Mouse (Mus musculus) lung, adult 2 months (tissue): Measurements from ENCODE around the gene Creg1.

Experiments used
- CTCF ChIP-seq: fragments of 200-500 bp; IDR thresholded peaks from 2 replicates; pipeline ENCODE4 v1.5.1; 2011; ENCODE audit warnings: mild to moderate bottlenecking, low read length, control low read depth; ENCODE audit not compliant: insufficient read depth
- POLR2A ChIP-seq: fragments of 200-500 bp; IDR thresholded peaks from 2 replicates; pipeline ENCODE4 v1.6.1; 2011; ENCODE audit warnings: low read depth, mild to moderate bottlenecking, control low read depth, low read length, borderline replicate concordance; ENCODE audit errors: extremely low read depth

- TF ChIP-seq POLR2A (no peak), CTCF (no peak)
Observed at GRCm38 (mm10) chr1:165810633-165811032, 47.1 kb downstream of the Creg1 start.
